Mouse (Mus musculus) C2C12 (cell line): ENCODE measurements around the gene Actn1. TPM values are rescaled to one million over a fixed set of nuclear protein-coding genes. Genes with fewer than 3 reads are reported as not detected.
A peak's percentile ranks its signal among the peaks of the same experiment; 100 is the strongest.

Experiments used
- H3K27me3 ChIP-seq: one replicate; pipeline ENCODE4 v1.6.1; 2011; ENCODE audit not compliant: control insufficient read depth, insufficient read depth, insufficient read length
- H3K36me3 ChIP-seq: one replicate; pipeline ENCODE4 v1.6.1; 2011; ENCODE audit not compliant: control insufficient read depth, insufficient read depth
- H3K4me3 ChIP-seq: one replicate; pipeline ENCODE4 v1.5.1; 2011; ENCODE audit warnings: mild to moderate bottlenecking, control low read depth; ENCODE audit not compliant: poor library complexity, insufficient read depth, severe bottlenecking
- H3K79me2 ChIP-seq: one replicate; pipeline ENCODE4 v1.6.1; 2011; ENCODE audit not compliant: control insufficient read depth, insufficient read depth
- H3K79me3 ChIP-seq: one replicate; pipeline ENCODE4 v1.6.1; 2011; ENCODE audit warnings: low read depth, control low read depth
- H3ac ChIP-seq: one replicate; pipeline ENCODE3; 2011; ENCODE audit warnings: low read depth; ENCODE audit not compliant: control insufficient read depth, insufficient read length
- CEBPB ChIP-seq: IDR thresholded peaks from one replicate; pipeline ENCODE4 v1.6.1; 2011; ENCODE audit warnings: low read depth, mild to moderate bottlenecking, control low read depth, moderate library complexity
- CTCF ChIP-seq: IDR thresholded peaks from one replicate; pipeline ENCODE4 v1.5.1; 2011; ENCODE audit not compliant: control insufficient read depth, insufficient read depth, insufficient read length
- FOSL1 ChIP-seq: IDR thresholded peaks from one replicate; pipeline ENCODE4 v1.8.0; 2011; ENCODE audit warnings: mild to moderate bottlenecking, low read length; ENCODE audit not compliant: poor library complexity, insufficient read depth, severe bottlenecking
- MAX ChIP-seq: IDR thresholded peaks from one replicate; pipeline ENCODE4 v1.6.1; 2011; ENCODE audit warnings: mild to moderate bottlenecking, control low read depth
- MYOD1 ChIP-seq: IDR thresholded peaks from one replicate; pipeline ENCODE4 v1.6.1; 2011; ENCODE audit warnings: low read depth; ENCODE audit not compliant: control insufficient read depth, insufficient read length
- MYOG ChIP-seq: IDR thresholded peaks from one replicate; pipeline ENCODE4 v1.6.1; 2011; ENCODE audit not compliant: control insufficient read depth, insufficient read length; ENCODE audit errors: extremely low read depth
- USF1 ChIP-seq: IDR thresholded peaks from one replicate; pipeline ENCODE4 v1.6.1; 2011; ENCODE audit warnings: low read depth, mild to moderate bottlenecking, control low read depth, moderate library complexity
- polyA plus RNA-seq: library from polyadenylated mRNA; unstranded; fragments of >200 nt; fragmentation: generic; extraction: Trizol; gene quantifications from one replicate; pipeline ENCODE4 v1.2.1, GENCODE M21; 2012; ENCODE audit warnings: missing spikeins

Actn1 gene
- polyA plus RNA-seq, 1 experiment: 301 TPM

GRCm38 (mm10) chr12:80208126-80208820 lies 51.9 kb downstream of the Actn1 start:
- peaks cover 61% of the 10 kb centered on the region for H3K36me3 ChIP-seq
- H3K79me2 ChIP-seq: peaks cover 95% of the 10 kb centered on the region
- no peaks in the 10 kb centered on the region for H3K27me3 ChIP-seq
- peaks cover 60% of the 10 kb centered on the region for H3K79me3 ChIP-seq
- H3K4me3 ChIP-seq: no peak overlapping the region
- no peak for TF ChIP-seq CTCF
- no peak for TF ChIP-seq MYOD1
- no peak for TF ChIP-seq USF1
- TF ChIP-seq CEBPB: no peak
- TF ChIP-seq FOSL1: no peak
- no peak overlapping the region for H3ac ChIP-seq

DNA sequence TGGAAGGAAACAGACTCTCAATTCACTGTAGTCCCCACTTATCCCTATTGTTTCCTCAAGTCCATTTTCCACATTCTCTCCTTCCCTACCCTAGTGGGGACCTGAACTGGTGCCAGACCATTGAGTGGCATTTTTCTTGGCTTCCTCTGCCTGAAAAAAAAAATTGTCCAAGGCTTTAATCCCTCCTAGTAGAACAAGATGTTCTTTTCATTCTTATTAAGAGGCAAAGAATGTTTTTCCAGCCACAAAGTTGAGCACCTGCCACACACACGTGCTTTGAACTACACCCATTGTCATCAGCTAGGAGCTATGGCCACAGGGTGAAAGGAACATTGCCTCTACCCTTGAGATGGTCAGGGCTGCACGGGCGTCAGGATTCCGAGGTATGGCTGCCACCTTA lies 56.9 kb downstream of the Actn1 start:
- TF ChIP-seq MYOD1 (no peak), FOSL1 (no peak), CEBPB (no peak), USF1 (no peak), MAX (no peak), CTCF (no peak), MYOG (no peak)
- no peak overlapping the region for H3K4me3 ChIP-seq
- peaks cover 89% of the 10 kb centered on the region for H3K79me2 ChIP-seq
- H3ac ChIP-seq: no peak overlapping the region
- H3K27me3 ChIP-seq: no peaks in the 10 kb centered on the region
- peaks cover 43% of the 10 kb centered on the region for H3K79me3 ChIP-seq
- H3K36me3 ChIP-seq: peaks cover 85% of the 10 kb centered on the region

DNA sequence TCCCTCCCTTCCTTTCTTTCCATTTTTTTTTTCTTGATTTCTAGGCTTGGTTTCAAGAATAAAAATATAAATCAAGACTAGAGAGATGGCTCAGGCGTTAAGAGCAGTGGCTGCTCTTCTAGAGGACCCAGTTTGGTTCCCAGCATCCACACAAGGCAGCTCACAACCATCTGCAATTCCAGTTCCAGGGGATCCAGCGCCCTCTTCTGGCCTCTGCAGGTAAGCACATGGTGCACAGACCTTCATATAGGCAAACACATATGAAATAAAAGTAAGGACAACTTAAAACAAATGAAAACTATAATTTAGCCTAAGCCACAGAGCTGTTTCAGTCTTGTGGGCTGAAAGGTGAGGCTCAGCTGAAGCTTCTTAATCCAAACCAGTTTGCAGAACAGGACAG lies 60.4 kb downstream of the Actn1 start:
- Histone ChIP-seq H3K79me3 (peaks cover 24% of the 10 kb centered on the region), H3K4me3 (no peak overlapping the region), H3K27me3 (no peaks in the 10 kb centered on the region), H3K79me2 (peaks cover 88% of the 10 kb centered on the region), H3ac (no peak overlapping the region), H3K36me3 (peaks cover 90% of the 10 kb centered on the region)
- no peak for TF ChIP-seq MYOG
- no peak for TF ChIP-seq FOSL1
- no peak for TF ChIP-seq CTCF
- TF ChIP-seq MYOD1: no peak

DNA sequence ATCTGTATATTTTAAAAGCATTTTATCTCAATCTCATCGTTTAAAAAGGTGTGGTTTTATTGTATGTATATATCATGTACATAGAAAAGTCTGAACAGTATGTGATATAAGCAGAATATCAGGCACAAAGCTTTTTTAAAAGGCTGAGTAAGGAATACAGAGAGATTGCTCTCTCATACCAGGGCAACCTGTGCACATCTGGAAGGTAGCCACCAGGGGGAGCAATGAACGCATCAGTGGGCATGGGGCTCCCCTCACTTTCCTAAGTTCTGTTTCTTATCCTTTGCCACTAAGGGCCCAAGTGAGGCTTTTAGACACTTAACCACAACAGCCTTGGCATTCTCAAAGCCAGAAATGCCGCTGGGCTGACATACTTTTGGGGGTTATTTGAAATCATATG lies 61.7 kb downstream of the Actn1 start:
- Histone ChIP-seq H3K27me3 (no peaks in the 10 kb centered on the region), H3K36me3 (peaks cover 89% of the 10 kb centered on the region), H3K4me3 (no peak overlapping the region), H3ac (no peak overlapping the region), H3K79me3 (peaks cover 21% of the 10 kb centered on the region), H3K79me2 (peaks cover 80% of the 10 kb centered on the region)
- no peak for TF ChIP-seq FOSL1
- TF ChIP-seq USF1: no peak
- TF ChIP-seq MYOG: no peak
- peak; percentile 75 for TF ChIP-seq CTCF
- TF ChIP-seq CEBPB: no peak
- TF ChIP-seq MYOD1: no peak

- Histone ChIP-seq H3K4me3 (no peak overlapping the region), H3K79me3 (peaks cover 19% of the 10 kb centered on the region), H3K36me3 (peaks cover 89% of the 10 kb centered on the region), H3ac (no peak overlapping the region), H3K27me3 (no peaks in the 10 kb centered on the region), H3K79me2 (peaks cover 69% of the 10 kb centered on the region)
- peak; percentile 68 for TF ChIP-seq CTCF
- no peak for TF ChIP-seq CEBPB
Observed at GRCm38 (mm10) chr12:80197343-80197742, 62.8 kb downstream of the Actn1 start.

GRCm38 (mm10) chr12:80191806-80192205 lies 68.4 kb downstream of the Actn1 start:
- Histone ChIP-seq H3K4me3 (no peak overlapping the region), H3K36me3 (peaks cover 96% of the 10 kb centered on the region), H3K27me3 (no peaks in the 10 kb centered on the region), H3K79me3 (peaks cover 7% of the 10 kb centered on the region), H3ac (no peak overlapping the region), H3K79me2 (peaks cover 24% of the 10 kb centered on the region)
- no peak for TF ChIP-seq USF1
- TF ChIP-seq FOSL1: no peak
- TF ChIP-seq MYOG: no peak
- TF ChIP-seq CEBPB: no peak
- no peak for TF ChIP-seq MAX
- TF ChIP-seq MYOD1: no peak
- TF ChIP-seq CTCF: no peak
